8 mouse cellular contexts compared by ENCODE assay signal in the genomic region with DNA sequence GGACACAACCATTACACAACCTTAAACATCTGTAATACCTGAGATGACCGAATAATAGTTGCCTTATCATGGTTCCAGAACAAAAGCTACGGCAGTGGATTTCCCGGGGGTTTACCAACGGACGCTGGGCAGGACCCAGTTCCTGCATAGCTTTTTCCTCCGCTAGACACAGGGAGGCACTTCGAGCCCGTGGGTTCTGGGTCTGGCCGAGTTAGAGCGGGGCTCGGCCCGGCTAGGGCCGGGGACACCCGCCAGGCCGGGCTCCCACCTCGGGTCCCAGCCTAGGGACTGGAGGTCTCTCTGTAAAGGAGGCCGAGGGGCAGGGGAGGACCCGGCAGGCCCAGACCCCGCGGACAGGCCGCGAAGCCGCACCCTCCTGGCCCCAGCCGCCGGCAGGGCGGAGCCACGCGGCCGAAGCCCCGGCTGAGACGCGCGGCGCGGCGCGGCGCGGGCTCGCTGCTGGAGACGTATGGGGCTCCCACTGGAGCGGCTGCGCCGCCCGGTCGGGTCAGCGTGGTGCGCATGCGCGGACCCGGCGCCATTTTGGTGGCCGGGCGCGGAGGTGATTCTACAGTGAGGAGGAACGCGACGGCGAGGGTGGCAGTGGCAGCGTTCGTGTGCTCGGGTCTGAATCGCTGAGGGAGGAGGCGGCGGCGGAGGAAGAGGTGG. TPM values are rescaled to one million over a fixed set of nuclear protein-coding genes. Genes with fewer than 3 reads are reported as not detected.
DNase-seq lines count a peak whose midpoint lies in the region; ATAC-seq and TF ChIP-seq lines count a peak whose summit lies in the region.

TSS of gene Smim14 (minus strand) at position 434 of the 669 bp plus-strand sequence.
TSS of gene Ube2k (plus strand) at position 483 of the 669 bp plus-strand sequence.

- in situ Hi-C loops in CH12.LX (cut with MboI; ENCODE audit: low pct_ligation_motif_present, low pct_unique_long_range_greater_than_20kb, low sequenced_read_pairs) = no loop called here

- dilution Hi-C loops in CH12.LX (cut with MboI; ENCODE audit: extremely low pct_ligation_motif_present, extremely low pct_unique_long_range_greater_than_20kb, low sequenced_read_pairs) = no loop called here

- WGBS in forebrain, embryonic 12.5 days = under 1% methylated on average over 65 of the region's 66 CpGs
- under 1% methylated on average over 64 of the region's 66 CpGs for WGBS in heart, postnatal 0 days
- WGBS in liver, embryonic 16.5 days (ENCODE audit: insufficient replicate concordance) = under 1% methylated on average over 66 of the region's 66 CpGs
- WGBS in neural tube, embryonic 13.5 days = under 1% methylated on average over 66 of the region's 66 CpGs

- peak within 1 kb of the TSS; percentile 96 for H3K27ac ChIP-seq in CH12.LX (ENCODE audit: insufficient read depth, low read depth)
- H3K27ac ChIP-seq in forebrain, embryonic 12.5 days = peak within 1 kb of the TSS; percentile 100
- H3K27ac ChIP-seq in heart, postnatal 0 days (ENCODE audit: low read depth) = peak within 1 kb of the TSS; percentile 99
- peak within 1 kb of the TSS; percentile 96 for H3K27ac ChIP-seq in liver, embryonic 16.5 days (ENCODE audit: low read length)
- peak within 1 kb of the TSS; percentile 99 for H3K27ac ChIP-seq in neural tube, embryonic 13.5 days (replicated peaks)
- peak within 1 kb of the TSS; percentile 99 for H3K27ac ChIP-seq in testis, adult 2 months (ENCODE audit: control insufficient read depth, insufficient read depth, low read depth, low read length)

- H3K9me3 ChIP-seq in CH12.LX (replicated peaks; ENCODE audit: low read length) = peaks cover 2% of the 10 kb centered on the region
- no peaks in the 10 kb centered on the region for H3K9me3 ChIP-seq in forebrain, embryonic 12.5 days
- no peaks in the 10 kb centered on the region for H3K9me3 ChIP-seq in heart, postnatal 0 days (replicated peaks; ENCODE audit: control insufficient read depth, low read length)
- no peaks in the 10 kb centered on the region for H3K9me3 ChIP-seq in liver, embryonic 16.5 days (replicated peaks; ENCODE audit: control insufficient read depth, low read length)
- H3K9me3 ChIP-seq in neural tube, embryonic 13.5 days = no peaks in the 10 kb centered on the region

- peak; percentile 96 for ATAC-seq in forebrain, embryonic 12.5 days (ENCODE audit: low FRiP score)
- peak; percentile 98 for ATAC-seq in heart, postnatal 0 days (ENCODE audit: insufficient read depth, low read depth)
- peak; percentile 96 for ATAC-seq in liver, embryonic 16.5 days (ENCODE audit: low read depth)
- ATAC-seq in neural tube, embryonic 13.5 days (ENCODE audit: low read depth) = peak; percentile 95

- TF ChIP-seq RAD21 in CH12.LX (IDR thresholded peaks at IDR 0.05; ENCODE audit: low read depth, low read length) = no peak; the same call in none of the 2 replicates

- H3K4me2 ChIP-seq in CH12.LX (ENCODE audit: insufficient read depth, low read depth, poor library complexity, severe bottlenecking) = peak within 1 kb of the TSS; percentile 89
- H3K4me2 ChIP-seq in forebrain, embryonic 12.5 days = peak within 1 kb of the TSS; percentile 71
- H3K4me2 ChIP-seq in heart, postnatal 0 days (ENCODE audit: low read depth, low read length) = peak within 1 kb of the TSS; percentile 77
- H3K4me2 ChIP-seq in liver, embryonic 16.5 days (ENCODE audit: low read depth, low read length) = peak within 1 kb of the TSS; percentile 90
- peak within 1 kb of the TSS; percentile 80 for H3K4me2 ChIP-seq in neural tube, embryonic 13.5 days

- H3K4me3 ChIP-seq in CH12.LX (replicated peaks in 1 of 3; ENCODE audit: low read depth in 2 of 3, low read length in 2 of 3, poor library complexity in 1 of 3) = peak within 1 kb of the TSS; percentile 87 to 95 (median 95)
- peak within 1 kb of the TSS; percentile 93 for H3K4me3 ChIP-seq in forebrain, embryonic 12.5 days (replicated peaks)
- H3K4me3 ChIP-seq in heart, postnatal 0 days (ENCODE audit: low read depth, low read length) = peak within 1 kb of the TSS; percentile 85
- peak within 1 kb of the TSS; percentile 98 for H3K4me3 ChIP-seq in liver, embryonic 16.5 days (ENCODE audit: low read depth, low read length)
- H3K4me3 ChIP-seq in neural tube, embryonic 13.5 days = peak within 1 kb of the TSS; percentile 94
- H3K4me3 ChIP-seq in testis, adult 2 months (ENCODE audit: control insufficient read depth, low read depth, low read length) = peak within 1 kb of the TSS; percentile 100

- peaks cover 39% of the 10 kb centered on the region for H3K79me2 ChIP-seq in CH12.LX (replicated peaks; ENCODE audit: control insufficient read depth, extremely low read depth, insufficient read depth, poor library complexity, severe bottlenecking)

- no peaks in the 10 kb centered on the region for H3K27me3 ChIP-seq in CH12.LX (replicated peaks)
- H3K27me3 ChIP-seq in forebrain, embryonic 12.5 days = no peaks in the 10 kb centered on the region
- no peaks in the 10 kb centered on the region for H3K27me3 ChIP-seq in heart, postnatal 0 days (ENCODE audit: control insufficient read depth, insufficient read depth, low read length)
- H3K27me3 ChIP-seq in liver, embryonic 16.5 days (ENCODE audit: control insufficient read depth, insufficient read depth, low read depth, low read length) = no peaks in the 10 kb centered on the region
- H3K27me3 ChIP-seq in neural tube, embryonic 13.5 days = no peaks in the 10 kb centered on the region
- H3K27me3 ChIP-seq in testis, adult 2 months (ENCODE audit: control insufficient read depth, insufficient read depth, low read length) = no peaks in the 10 kb centered on the region

- DNase-seq in CH12.LX (ENCODE audit: extremely low read depth) = peak; percentile 87
- DNase-seq in c-Kit-positive CD71-positive TER-119-negative erythroid progenitor cells, embryonic 14.5 days (ENCODE audit: low read depth) = peak; percentile 82
- peak; percentile 88 for DNase-seq in heart, postnatal 0 days (ENCODE audit: low spot score)
- DNase-seq in kidney, postnatal 4 days = peak; percentile 95 to 97

- no peak for TF ChIP-seq EP300 in CH12.LX (IDR thresholded peaks at IDR 0.05; ENCODE audit: low read length)
- TF ChIP-seq EP300 in heart, postnatal 0 days (IDR thresholded peaks at IDR 0.05; ENCODE audit: low read depth) = no peak

- peak within 1 kb of the TSS; percentile 77 for H3K9ac ChIP-seq in CH12.LX (ENCODE audit: insufficient read depth, low read depth)
- H3K9ac ChIP-seq in forebrain, embryonic 12.5 days = peak within 1 kb of the TSS; percentile 97
- peak within 1 kb of the TSS; percentile 88 for H3K9ac ChIP-seq in heart, postnatal 0 days (replicated peaks; ENCODE audit: low read depth, low read length)
- peak within 1 kb of the TSS; percentile 99 for H3K9ac ChIP-seq in liver, embryonic 16.5 days (ENCODE audit: low read depth, low read length)
- H3K9ac ChIP-seq in neural tube, embryonic 13.5 days = peak within 1 kb of the TSS; percentile 97

- TF ChIP-seq CTCF in CH12.LX (conservative IDR thresholded peaks at IDR 0.05 in 1 of 2, IDR thresholded peaks at IDR 0.05 in 1 of 2; ENCODE audit: low read depth in 2 of 2, low read length in 2 of 2) = peak in 1 of 2 experiments; percentile 23; a peak in 2 of 4 replicates
- no peak for TF ChIP-seq CTCF in heart, postnatal 0 days (IDR thresholded peaks at IDR 0.05; ENCODE audit: low read depth)
- no peak for TF ChIP-seq CTCF in testis, adult 2 months (IDR thresholded peaks at IDR 0.05; ENCODE audit: control insufficient read depth, insufficient read depth, insufficient replicate concordance, low read depth, low read length)

- H3K36me3 ChIP-seq in CH12.LX (replicated peaks in 1 of 2; ENCODE audit: control insufficient read depth in 1 of 2, insufficient read depth in 1 of 2, low read length in 1 of 2) = peaks cover 0 to 2% of the 10 kb centered on the region in 2 experiments
- H3K36me3 ChIP-seq in forebrain, embryonic 12.5 days (replicated peaks) = no peaks in the 10 kb centered on the region
- no peaks in the 10 kb centered on the region for H3K36me3 ChIP-seq in heart, postnatal 0 days (replicated peaks; ENCODE audit: control insufficient read depth, insufficient read depth, low read length)
- H3K36me3 ChIP-seq in liver, embryonic 16.5 days (ENCODE audit: control insufficient read depth, insufficient read depth) = no peaks in the 10 kb centered on the region
- H3K36me3 ChIP-seq in neural tube, embryonic 13.5 days = no peaks in the 10 kb centered on the region
- no peaks in the 10 kb centered on the region for H3K36me3 ChIP-seq in testis, adult 2 months (ENCODE audit: control insufficient read depth, insufficient read depth, low read length)

- TF ChIP-seq POLR2A in CH12.LX (IDR thresholded peaks at IDR 0.05; ENCODE audit: low read depth, low read length) = peak; percentile 94
- peak; percentile 93 for TF ChIP-seq POLR2A in testis, adult 2 months (IDR thresholded peaks at IDR 0.05; ENCODE audit: control insufficient read depth, low read depth, low read length)

- peaks cover 2 to 27% of the 10 kb centered on the region in 2 experiments; a peak in 3 of 4 replicates for H3K4me1 ChIP-seq in CH12.LX (ENCODE audit: control insufficient read depth in 1 of 2, insufficient read depth in 2 of 2)
- peaks cover 13% of the 10 kb centered on the region for H3K4me1 ChIP-seq in forebrain, embryonic 12.5 days
- H3K4me1 ChIP-seq in heart, postnatal 0 days (ENCODE audit: control insufficient read depth, insufficient read depth) = peaks cover 15% of the 10 kb centered on the region
- peaks cover 14% of the 10 kb centered on the region for H3K4me1 ChIP-seq in liver, embryonic 16.5 days (ENCODE audit: control insufficient read depth, low read depth, low read length)
- H3K4me1 ChIP-seq in neural tube, embryonic 13.5 days (replicated peaks) = peaks cover 33% of the 10 kb centered on the region
- no peaks in the 10 kb centered on the region; the same call in 1 of the 2 replicates for H3K4me1 ChIP-seq in testis, adult 2 months (ENCODE audit: control insufficient read depth, insufficient read depth, low read length)

RNA-seq across cellular contexts. Expression of gene Smim14, which starts in this region (rescaled TPM):
- total RNA-seq in CH12.LX (2012; rRNA removed) (9.7 and 11.4 TPM in 2 replicates), CH12.LX (2014; rRNA removed) (46.4 and 50.2 TPM in 2 replicates)
- polyA plus RNA-seq in CH12.LX (2012; ENCODE audit: insufficient read length, low read depth) = 19.3 and 19.7 TPM in 2 replicates
- 113 and 118 TPM in 2 replicates for polyA plus RNA-seq in forebrain, embryonic 12.5 days (2016; fragmentation: Nextera tagmentation; extraction: Ambion mirVana)
- 122 and 156 TPM in 2 replicates for total RNA-seq in heart, postnatal 0 days (2014; rRNA removed; ENCODE audit: low replicate concordance)
- polyA plus RNA-seq in heart, postnatal 0 days (2015; fragmentation: Nextera tagmentation; extraction: Ambion mirVana) = 190 and 200 TPM in 2 replicates
- 52.8 and 57.8 TPM in 2 replicates for polyA plus RNA-seq in liver, embryonic 16.5 days (2015; fragmentation: Nextera tagmentation; extraction: Ambion mirVana)
- polyA plus RNA-seq in neural tube, embryonic 13.5 days (2015; fragmentation: Nextera tagmentation; extraction: Ambion mirVana) = 185 and 191 TPM in 2 replicates
- polyA plus RNA-seq in testis, adult 2 months (2012; rRNA removed) = 130 and 131 TPM in 2 replicates

RNA-seq across cellular contexts. Expression of gene Ube2k, which starts in this region (rescaled TPM):
- total RNA-seq in CH12.LX (2012; rRNA removed) (56.7 and 58.8 TPM in 2 replicates), CH12.LX (2014; rRNA removed) (51.4 and 54.9 TPM in 2 replicates)
- 293 and 310 TPM in 2 replicates for polyA plus RNA-seq in CH12.LX (2012; ENCODE audit: insufficient read length, low read depth)
- polyA plus RNA-seq in forebrain, embryonic 12.5 days (2016; fragmentation: Nextera tagmentation; extraction: Ambion mirVana) = 185 and 192 TPM in 2 replicates
- 19.5 and 21.2 TPM in 2 replicates for total RNA-seq in heart, postnatal 0 days (2014; rRNA removed; ENCODE audit: low replicate concordance)
- polyA plus RNA-seq in heart, postnatal 0 days (2015; fragmentation: Nextera tagmentation; extraction: Ambion mirVana) = 125 and 132 TPM in 2 replicates
- polyA plus RNA-seq in liver, embryonic 16.5 days (2015; fragmentation: Nextera tagmentation; extraction: Ambion mirVana) = 64.6 and 68.9 TPM in 2 replicates
- polyA plus RNA-seq in neural tube, embryonic 13.5 days (2015; fragmentation: Nextera tagmentation; extraction: Ambion mirVana) = 204 and 218 TPM in 2 replicates
- 138 and 149 TPM in 2 replicates for polyA plus RNA-seq in testis, adult 2 months (2012; rRNA removed)

Comparison
In these comparisons a context has a peak if more than half of its experiments do, and no peak if none do; other contexts are left out.
1. Peak in every context shown above with its lines: DNase-seq, ATAC-seq, H3K4me3 ChIP-seq and H3K27ac ChIP-seq.